Mouse (Mus musculus) heart, embryonic 11.5 days (tissue): ENCODE results near the gene Bloc1s4. TPM values are rescaled to one million over a fixed set of nuclear protein-coding genes. Genes with fewer than 3 reads are reported as not detected.
A peak's percentile ranks its signal among the peaks of the same experiment; 100 is the strongest.

Experiments used
- ATAC-seq: fragments of 200-750 bp; cut with Nextera tagmentation; replicated peaks from 2 replicates; pipeline ENCODE4 v1.8.0; 2017; ENCODE audit warnings: moderate library complexity; ENCODE audit not compliant: insufficient number of reproducible peaks, low FRiP score, low TSS enrichment
- H3K27ac ChIP-seq: fragments of 300-500 bp; sonication (generic); 2 replicates; pipeline ENCODE4 v1.5.1; 2014; ENCODE audit warnings: mild to moderate bottlenecking, low read depth, low read length
- H3K27me3 ChIP-seq: fragments of 300-500 bp; sonication (generic); 2 replicates; pipeline ENCODE4 v1.6.1; 2014; ENCODE audit warnings: mild to moderate bottlenecking, low read length, mixed read lengths; ENCODE audit not compliant: control insufficient read depth, insufficient read depth
- H3K36me3 ChIP-seq: fragments of 300-500 bp; sonication (generic); 2 replicates; pipeline ENCODE4 v1.6.1; 2014; ENCODE audit warnings: mild to moderate bottlenecking, low read length, moderate library complexity, mixed read lengths; ENCODE audit not compliant: control insufficient read depth, insufficient read depth
- H3K4me1 ChIP-seq: fragments of 300-500 bp; sonication (generic); 2 replicates; pipeline ENCODE4 v1.6.1; 2014; ENCODE audit warnings: low read length; ENCODE audit not compliant: control insufficient read depth, insufficient read depth
- H3K4me2 ChIP-seq: fragments of 300-500 bp; sonication (generic); 2 replicates; pipeline ENCODE4 v1.6.1; 2014; ENCODE audit warnings: mild to moderate bottlenecking, moderate library complexity
- H3K4me3 ChIP-seq: fragments of 300-500 bp; sonication (generic); 2 replicates; pipeline ENCODE4 v1.5.1; 2014; ENCODE audit warnings: low read depth, low read length
- H3K9ac ChIP-seq: fragments of 300-500 bp; sonication (generic); 2 replicates; pipeline ENCODE4 v1.6.1; 2014; ENCODE audit warnings: mild to moderate bottlenecking, low read depth, low read length, moderate library complexity
- H3K9me3 ChIP-seq: fragments of 300-500 bp; sonication (generic); replicated peaks from 2 replicates; pipeline ENCODE4 v1.6.1; 2016; ENCODE audit warnings: low read length; ENCODE audit not compliant: control insufficient read depth
- WGBS: fragments of 180-500 bp; shearing (Covaris S2); extraction: QIAGEN DNeasy Blood & Tissue Kit; methylation state at CpG from one replicate; pipeline ENCODE4 v1.1.7; 2014; ENCODE audit not compliant: insufficient replicate concordance; 5-methylcytosine and 5-hydroxymethylcytosine counted together
- polyA plus RNA-seq: library from polyadenylated mRNA; unstranded; fragments of >200 nt; fragmentation: Nextera tagmentation; extraction: Ambion mirVana; gene quantifications from 2 replicates; pipeline ENCODE4 v1.2.1, GENCODE M21; 2014

The Bloc1s4 gene
- polyA plus RNA-seq, 1 experiment from 2014 or later, result 20.1 TPM

- H3K4me1 ChIP-seq, result peaks cover 44% of the 10 kb centered on the region
Measured at GRCm38 (mm10) chr5:36719601-36720000, 28.8 kb downstream of the Bloc1s4 start.

GRCm38 (mm10) chr5:36719135-36719534 lies 29.3 kb downstream of the Bloc1s4 start:
- peaks cover 48% of the 10 kb centered on the region for H3K4me1 ChIP-seq
- H3K36me3 ChIP-seq, result no peaks in the 10 kb centered on the region
- no peak overlapping the region for H3K9ac ChIP-seq
- no peak overlapping the region for H3K4me2 ChIP-seq
- H3K27ac ChIP-seq, result no peak overlapping the region
- WGBS, result 83% methylated on average over 5 of the region's 5 CpGs
- H3K4me3 ChIP-seq, result no peak overlapping the region
- ATAC-seq, result no peak
- no peaks in the 10 kb centered on the region for H3K27me3 ChIP-seq
- no peaks in the 10 kb centered on the region for H3K9me3 ChIP-seq

More at GRCm38 (mm10) chr5:36719601-36720000, 28.8 kb downstream of the Bloc1s4 start:
- H3K4me3 ChIP-seq, result no peak overlapping the region
- H3K9me3 ChIP-seq, result no peaks in the 10 kb centered on the region
- no peaks in the 10 kb centered on the region for H3K36me3 ChIP-seq
- 83% methylated on average over 3 of the region's 3 CpGs for WGBS
- no peaks in the 10 kb centered on the region for H3K27me3 ChIP-seq
- no peak overlapping the region for H3K4me2 ChIP-seq
- no peak overlapping the region for H3K27ac ChIP-seq
- no peak for ATAC-seq
- no peak overlapping the region for H3K9ac ChIP-seq

- 77% methylated on average over 3 of the region's 3 CpGs for WGBS
- Histone ChIP-seq H3K27me3 (no peaks in the 10 kb centered on the region), H3K4me3 (no peak overlapping the region), H3K9me3 (no peaks in the 10 kb centered on the region), H3K4me2 (no peak overlapping the region), H3K27ac (no peak overlapping the region), H3K4me1 (peaks cover 55% of the 10 kb centered on the region), H3K36me3 (no peaks in the 10 kb centered on the region), H3K9ac (no peak overlapping the region)
- ATAC-seq, result no peak
Measured at GRCm38 (mm10) chr5:36717889-36718288, 30.6 kb downstream of the Bloc1s4 start.

- ATAC-seq, result no peak
- no peak overlapping the region for H3K4me3 ChIP-seq
Measured at GRCm38 (mm10) chr5:36716816-36717215, 31.6 kb downstream of the Bloc1s4 start.

GRCm38 (mm10) chr5:36714832-36715231 lies 33.6 kb downstream of the Bloc1s4 start:
- ATAC-seq, result no peak
- WGBS, result 79% methylated on average over 3 of the region's 3 CpGs
- Histone ChIP-seq H3K9ac (no peak overlapping the region), H3K4me2 (no peak overlapping the region), H3K9me3 (no peaks in the 10 kb centered on the region), H3K4me3 (no peak overlapping the region), H3K27me3 (no peaks in the 10 kb centered on the region), H3K36me3 (no peaks in the 10 kb centered on the region), H3K4me1 (peaks cover 45% of the 10 kb centered on the region), H3K27ac (peak overlapping the region; percentile 98)

More at GRCm38 (mm10) chr5:36716816-36717215, 31.6 kb downstream of the Bloc1s4 start:
- 70% methylated on average over 2 of the region's 2 CpGs for WGBS
- Histone ChIP-seq H3K36me3 (no peaks in the 10 kb centered on the region), H3K9ac (no peak overlapping the region), H3K27me3 (no peaks in the 10 kb centered on the region), H3K27ac (no peak overlapping the region), H3K9me3 (no peaks in the 10 kb centered on the region), H3K4me1 (peaks cover 58% of the 10 kb centered on the region), H3K4me2 (no peak overlapping the region)

GRCm38 (mm10) chr5:36713693-36714092 lies 34.8 kb downstream of the Bloc1s4 start:
- H3K4me3 ChIP-seq, result no peak overlapping the region
- no peaks in the 10 kb centered on the region for H3K27me3 ChIP-seq
- ATAC-seq, result no peak
- H3K4me1 ChIP-seq, result peaks cover 45% of the 10 kb centered on the region
- H3K4me2 ChIP-seq, result peak overlapping the region; percentile 70; the same call in 1 of the 2 replicates
- H3K27ac ChIP-seq, result peak overlapping the region; percentile 98
- H3K9me3 ChIP-seq, result no peaks in the 10 kb centered on the region
- H3K9ac ChIP-seq, result peak overlapping the region; percentile 67
- WGBS, result 80% methylated on average over 6 of the region's 6 CpGs
- no peaks in the 10 kb centered on the region for H3K36me3 ChIP-seq

GRCm38 (mm10) chr5:36712553-36713534 lies 35.6 kb downstream of the Bloc1s4 start:
- peaks cover 45% of the 10 kb centered on the region for H3K4me1 ChIP-seq
- peak overlapping the region; percentile 70 for H3K4me2 ChIP-seq
- H3K36me3 ChIP-seq, result no peaks in the 10 kb centered on the region
- no peaks in the 10 kb centered on the region for H3K27me3 ChIP-seq
- peak overlapping the region; percentile 98 for H3K27ac ChIP-seq
- no peaks in the 10 kb centered on the region for H3K9me3 ChIP-seq
- peak overlapping the region; percentile 31 for H3K4me3 ChIP-seq
- WGBS, result 4% methylated on average over 31 of the region's 31 CpGs
- ATAC-seq, result peak; percentile 92
- H3K9ac ChIP-seq, result peak overlapping the region; percentile 67

GRCm38 (mm10) chr5:36711863-36712262 lies 36.6 kb downstream of the Bloc1s4 start:
- Histone ChIP-seq H3K4me2 (peak overlapping the region; percentile 70; the same call in 1 of the 2 replicates), H3K9ac (peak overlapping the region; percentile 67; the same call in 1 of the 2 replicates), H3K27me3 (no peaks in the 10 kb centered on the region), H3K9me3 (no peaks in the 10 kb centered on the region), H3K27ac (peak overlapping the region; percentile 98), H3K36me3 (no peaks in the 10 kb centered on the region), H3K4me3 (no peak overlapping the region), H3K4me1 (peaks cover 44% of the 10 kb centered on the region)
- ATAC-seq, result no peak
- 47% methylated on average over 5 of the region's 5 CpGs for whole genome bisulfite sequencing
